Mouse (Mus musculus) liver, postnatal 0 days (tissue): ENCODE data around the gene Omd. TPM values are rescaled to one million over a fixed set of nuclear protein-coding genes. Genes with fewer than 3 reads are reported as not detected.

Experiments used
- ATAC-seq: fragments of 200-750 bp; cut with Nextera tagmentation; 2 replicates; pipeline ENCODE4 v1.8.0; 2017; ENCODE audit warnings: mild to moderate bottlenecking, moderate library complexity
- DNase-seq: peaks from one replicate; pipeline ENCODE4 v3.0.0-alpha.2; 2016
- H3K27ac ChIP-seq: fragments of 300-500 bp; sonication (generic); 2 replicates; pipeline ENCODE4 v1.5.1; 2014; ENCODE audit warnings: antibody characterized with exemption, moderate library complexity, mild to moderate bottlenecking, low read depth
- H3K27me3 ChIP-seq: fragments of 300-500 bp; sonication (generic); 2 replicates; pipeline ENCODE4 v1.6.1; 2014; ENCODE audit warnings: low read length, control low read depth, mixed read lengths; ENCODE audit not compliant: insufficient read depth
- H3K36me3 ChIP-seq: fragments of 300-500 bp; sonication (generic); replicated peaks from 2 replicates; pipeline ENCODE4 v1.6.1; 2014; ENCODE audit warnings: mild to moderate bottlenecking, control low read depth, low read length, moderate library complexity, mixed read lengths; ENCODE audit not compliant: insufficient read depth
- H3K4me1 ChIP-seq: fragments of 300-500 bp; sonication (generic); 2 replicates; pipeline ENCODE4 v1.6.1; 2014; ENCODE audit warnings: antibody characterized with exemption, mild to moderate bottlenecking, control low read depth; ENCODE audit not compliant: insufficient read depth
- H3K4me2 ChIP-seq: fragments of 300-500 bp; sonication (generic); 2 replicates; pipeline ENCODE4 v1.6.1; 2014; ENCODE audit warnings: low read depth, mild to moderate bottlenecking, low read length, moderate library complexity, mixed read lengths
- H3K4me3 ChIP-seq: fragments of 300-500 bp; sonication (generic); 2 replicates; pipeline ENCODE4 v1.5.1; 2014; ENCODE audit warnings: low read depth, low read length
- H3K9ac ChIP-seq: fragments of 300-500 bp; sonication (generic); replicated peaks from 2 replicates; pipeline ENCODE4 v1.6.1; 2014; ENCODE audit warnings: mild to moderate bottlenecking, moderate library complexity
- H3K9me3 ChIP-seq: fragments of 300-500 bp; sonication (generic); 2 replicates; pipeline ENCODE4 v1.6.1; 2016; ENCODE audit warnings: mild to moderate bottlenecking, control low read depth, low read length, mixed read lengths
- CTCF ChIP-seq: sonication (generic); IDR thresholded peaks from 2 replicates; pipeline ENCODE4 v1.5.1; 2016; ENCODE audit warnings: antibody characterized with exemption, low read depth
- EP300 ChIP-seq: IDR thresholded peaks from 2 replicates; pipeline ENCODE4 v1.6.1; 2016; ENCODE audit warnings: antibody characterized with exemption, low read depth, mild to moderate bottlenecking
- whole genome bisulfite sequencing: fragments of 180-500 bp; shearing (Covaris S2); extraction: QIAGEN DNeasy Blood & Tissue Kit; methylation state at CpG from one replicate; pipeline ENCODE4 v1.1.7; 2014; ENCODE audit not compliant: insufficient replicate concordance; 5-methylcytosine and 5-hydroxymethylcytosine counted together
- polyA plus RNA-seq: library from polyadenylated mRNA; unstranded; fragments of >200 nt; fragmentation: Nextera tagmentation; extraction: Ambion mirVana; gene quantifications from 2 replicates; pipeline ENCODE4 v1.2.1, GENCODE M21; 2015

Gene Omd
- polyA plus RNA-seq, 1 experiment from 2014 or later = 0.21 TPM

- 91% methylated on average over 2 of the region's 2 CpGs for WGBS
- TF ChIP-seq CTCF (no peak), EP300 (no peak)
- ATAC-seq = no peak
These were observed 46.8 kb downstream of the Omd start for GRCm38 (mm10) chr13:49629076-49629475.

GRCm38 (mm10) chr13:49639965-49640364, 57.7 kb downstream of the Omd start:
- Histone ChIP-seq H3K4me1 (no peaks in the 10 kb centered on the region), H3K4me2 (no peak overlapping the region), H3K9me3 (no peaks in the 10 kb centered on the region), H3K27me3 (no peaks in the 10 kb centered on the region), H3K4me3 (no peak overlapping the region), H3K9ac (no peak overlapping the region), H3K36me3 (peaks cover 4% of the 10 kb centered on the region), H3K27ac (no peak overlapping the region)
- TF ChIP-seq EP300 (no peak), CTCF (no peak)
- peak; percentile 45 for ATAC-seq
- DNase-seq = no peak
- 47% methylated on average over 2 of the region's 2 CpGs for WGBS

More at GRCm38 (mm10) chr13:49629076-49629475, 46.8 kb downstream of the Omd start:
- no peak for DNase-seq
- Histone ChIP-seq H3K27me3 (no peaks in the 10 kb centered on the region), H3K36me3 (no peaks in the 10 kb centered on the region), H3K4me3 (no peak overlapping the region), H3K4me1 (no peaks in the 10 kb centered on the region), H3K27ac (no peak overlapping the region), H3K4me2 (no peak overlapping the region), H3K9me3 (no peaks in the 10 kb centered on the region), H3K9ac (no peak overlapping the region)

Other genes with a start within 250 kb of the Omd start
- gene Bicd2, start 240.9 kb upstream of the Omd start, polyA plus RNA-seq = 4.9 and 5.8 TPM in 2 replicates
- gene Ippk, start 161.2 kb upstream of the Omd start, polyA plus RNA-seq = 5.9 and 6.0 TPM in 2 replicates
- 0.47 TPM in 2 replicates for gene Tes3-ps, start 89.1 kb upstream of the Omd start, polyA plus RNA-seq
- 0.31 and 0.38 TPM in 2 replicates for gene Ecm2, start 77.7 kb upstream of the Omd start, polyA plus RNA-seq
- gene Aspn, start 38.0 kb upstream of the Omd start, polyA plus RNA-seq = 0.93 and 1.8 TPM in 2 replicates
- 1.3 and 1.6 TPM in 2 replicates for gene Ogn, start 25.6 kb downstream of the Omd start, polyA plus RNA-seq
- gene Cenpp, start 70.3 kb downstream of the Omd start, polyA plus RNA-seq = 13.7 TPM in 2 replicates
- 6.8 and 8.0 TPM in 2 replicates for gene Nol8, start 70.6 kb downstream of the Omd start, polyA plus RNA-seq
- gene Iars, start 99.6 kb downstream of the Omd start, polyA plus RNA-seq = 13.4 and 16.9 TPM in 2 replicates
- gene Gm30302, start 216.5 kb downstream of the Omd start, polyA plus RNA-seq = 0.04 TPM in 1 of 2 replicates, not detected in the other